8 mouse cellular contexts compared by ENCODE assay signal in the genomic region with DNA sequence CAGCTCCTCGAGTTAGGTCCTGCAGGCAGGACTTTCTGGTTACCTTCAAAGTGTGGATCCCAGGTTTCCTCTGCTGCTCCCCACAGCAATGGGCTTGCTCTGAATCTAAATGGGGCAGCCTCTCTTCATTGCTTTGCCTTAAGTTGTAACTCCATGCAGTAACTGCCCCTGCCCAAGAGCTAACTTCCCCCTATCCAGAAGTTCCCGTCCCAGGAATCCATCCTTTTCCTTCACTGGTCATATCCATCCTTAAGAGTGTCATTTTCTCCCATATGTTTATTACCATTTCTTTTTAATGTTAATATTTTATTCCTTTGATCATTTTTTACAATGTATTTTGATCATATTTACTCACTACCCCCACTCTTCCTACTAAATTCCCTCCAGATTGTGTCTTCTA. TPM values are rescaled to one million over a fixed set of nuclear protein-coding genes. Genes with fewer than 3 reads are reported as not detected.
DNase-seq lines count a peak whose midpoint lies in the region; ATAC-seq and TF ChIP-seq lines count a peak whose summit lies in the region.

TSS of gene Gda (minus strand) at position 101 of the 400 bp plus-strand sequence.

- no peaks in the 10 kb centered on the region; the same call in 1 of the 2 replicates for H3K27me3 ChIP-seq in kidney, postnatal 0 days (ENCODE audit: insufficient read depth, low read length)
- peaks cover 29% of the 10 kb centered on the region for H3K27me3 ChIP-seq in embryonic facial prominence, embryonic 14.5 days (replicated peaks; ENCODE audit: control insufficient read depth, insufficient read depth, low read length)
- peaks cover 8% of the 10 kb centered on the region for H3K27me3 ChIP-seq in hindbrain, embryonic 11.5 days (ENCODE audit: control insufficient read depth, insufficient read depth, low read length)
- H3K27me3 ChIP-seq in liver, embryonic 13.5 days: peaks cover 28% of the 10 kb centered on the region

- H3K4me1 ChIP-seq in kidney, postnatal 0 days (replicated peaks; ENCODE audit: insufficient read depth, low read length): 0 out of 2 replicates have a peak, but pooled peaks cover 4% of the 10 kb centered on the region
- peaks cover 5% of the 10 kb centered on the region; the same call in 1 of the 2 replicates for H3K4me1 ChIP-seq in embryonic facial prominence, embryonic 14.5 days (ENCODE audit: control insufficient read depth, insufficient read depth, low read length)
- H3K4me1 ChIP-seq in hindbrain, embryonic 11.5 days (replicated peaks; ENCODE audit: control insufficient read depth, insufficient read depth, low read length): no peaks in the 10 kb centered on the region
- H3K4me1 ChIP-seq in liver, embryonic 13.5 days (replicated peaks): no peaks in the 10 kb centered on the region

- no peak for ATAC-seq in kidney, postnatal 0 days (replicated peaks; ENCODE audit: low FRiP score, low read depth)
- ATAC-seq in embryonic facial prominence, embryonic 14.5 days (ENCODE audit: low read depth): no peak
- no peak for ATAC-seq in hindbrain, embryonic 11.5 days (ENCODE audit: low FRiP score)
- no peak for ATAC-seq in liver, embryonic 13.5 days (ENCODE audit: low read depth)
- ATAC-seq in megakaryocyte-erythroid progenitor cell, adult 5-6 weeks (replicated peaks; ENCODE audit: low FRiP score, low TSS enrichment, poor library complexity, severe bottlenecking): no peak

- H3K4me2 ChIP-seq in kidney, postnatal 0 days (ENCODE audit: low read length): peak within 1 kb of the TSS; percentile 87
- H3K4me2 ChIP-seq in embryonic facial prominence, embryonic 14.5 days (ENCODE audit: low read depth, low read length): peak within 1 kb of the TSS; percentile 91
- H3K4me2 ChIP-seq in hindbrain, embryonic 11.5 days (replicated peaks; ENCODE audit: low read depth, low read length): peak within 1 kb of the TSS; percentile 76
- peak within 1 kb of the TSS; percentile 56 for H3K4me2 ChIP-seq in liver, embryonic 13.5 days

- no peak for DNase-seq in kidney, postnatal 0 days (ENCODE audit: low spot score)
- DNase-seq in kidney, postnatal 10 days: no peak
- no peak for DNase-seq in embryonic facial prominence, embryonic 14.5 days (ENCODE audit: low spot score)
- no peak for DNase-seq in hindbrain, embryonic 11.5 days (ENCODE audit: low spot score)
- no peak for DNase-seq in liver, embryonic 13.5 days
- DNase-seq in right cerebral cortex, postnatal 25 days: no peak
- no peak for DNase-seq in spleen, postnatal 10 days (ENCODE audit: low spot score in 2 of 2)

- H3K9me3 ChIP-seq in kidney, postnatal 0 days (replicated peaks; ENCODE audit: low read length): no peaks in the 10 kb centered on the region
- H3K9me3 ChIP-seq in embryonic facial prominence, embryonic 14.5 days (ENCODE audit: control insufficient read depth, low read length): 0 out of 2 replicates have a peak, but pooled peaks cover 12% of the 10 kb centered on the region
- H3K9me3 ChIP-seq in hindbrain, embryonic 11.5 days (ENCODE audit: control insufficient read depth, low read length): no peaks in the 10 kb centered on the region
- H3K9me3 ChIP-seq in liver, embryonic 13.5 days (replicated peaks): no peaks in the 10 kb centered on the region

- no peak for TF ChIP-seq CTCF in kidney, postnatal 0 days (IDR thresholded peaks at IDR 0.05; ENCODE audit: low read depth)

- H3K9ac ChIP-seq in kidney, postnatal 0 days (ENCODE audit: low read depth, low read length): peak within 1 kb of the TSS; percentile 37; the same call in 1 of the 2 replicates
- peak within 1 kb of the TSS; percentile 55 for H3K9ac ChIP-seq in embryonic facial prominence, embryonic 14.5 days (ENCODE audit: low read depth, low read length)
- no peak within 1 kb of the TSS for H3K9ac ChIP-seq in hindbrain, embryonic 11.5 days (ENCODE audit: low read depth, low read length)
- no peak within 1 kb of the TSS for H3K9ac ChIP-seq in liver, embryonic 13.5 days

- 56% methylated on average over 2 of the region's 2 CpGs for WGBS in kidney, postnatal 0 days
- 60% methylated on average over 2 of the region's 2 CpGs for WGBS in embryonic facial prominence, embryonic 14.5 days
- 81% methylated on average over 2 of the region's 2 CpGs for WGBS in hindbrain, embryonic 11.5 days
- WGBS in liver, embryonic 13.5 days (ENCODE audit: insufficient replicate concordance): 33% methylated on average over 2 of the region's 2 CpGs

- no peaks in the 10 kb centered on the region for H3K36me3 ChIP-seq in kidney, postnatal 0 days (ENCODE audit: insufficient read depth, low read length)
- H3K36me3 ChIP-seq in embryonic facial prominence, embryonic 14.5 days (ENCODE audit: control insufficient read depth, insufficient read depth, low read length): no peaks in the 10 kb centered on the region
- H3K36me3 ChIP-seq in hindbrain, embryonic 11.5 days (ENCODE audit: control insufficient read depth, insufficient read depth, low read length): no peaks in the 10 kb centered on the region
- H3K36me3 ChIP-seq in liver, embryonic 13.5 days: no peaks in the 10 kb centered on the region

- H3K4me3 ChIP-seq in kidney, postnatal 0 days (replicated peaks; ENCODE audit: low read depth, low read length): peak within 1 kb of the TSS; percentile 38
- peak within 1 kb of the TSS; percentile 49 for H3K4me3 ChIP-seq in embryonic facial prominence, embryonic 14.5 days (ENCODE audit: low read depth, low read length)
- H3K4me3 ChIP-seq in hindbrain, embryonic 11.5 days (ENCODE audit: low read depth, low read length): peak within 1 kb of the TSS; percentile 38
- H3K4me3 ChIP-seq in liver, embryonic 13.5 days (replicated peaks): peak within 1 kb of the TSS; percentile 48

- H3K27ac ChIP-seq in kidney, postnatal 0 days: no peak within 1 kb of the TSS
- no peak within 1 kb of the TSS for H3K27ac ChIP-seq in embryonic facial prominence, embryonic 14.5 days (replicated peaks; ENCODE audit: low read depth, low read length)
- H3K27ac ChIP-seq in hindbrain, embryonic 11.5 days (ENCODE audit: low read depth, low read length): no peak within 1 kb of the TSS
- H3K27ac ChIP-seq in liver, embryonic 13.5 days: no peak within 1 kb of the TSS

RNA-seq across cellular contexts. Expression of gene Gda, which starts in this region (rescaled TPM):
- 0.05 and 0.15 TPM in 2 replicates for polyA plus RNA-seq in kidney, postnatal 0 days (2015; fragmentation: Nextera tagmentation; extraction: Ambion mirVana)
- polyA plus RNA-seq in embryonic facial prominence, embryonic 14.5 days (2014; fragmentation: Nextera tagmentation; extraction: Ambion mirVana): 0.51 and 0.54 TPM in 2 replicates
- 0.08 and 0.38 TPM in 2 replicates for polyA plus RNA-seq in hindbrain, embryonic 11.5 days (2014; fragmentation: Nextera tagmentation; extraction: Ambion mirVana)
- 0.50 TPM in 2 replicates for polyA plus RNA-seq in liver, embryonic 13.5 days (2015; fragmentation: Nextera tagmentation; extraction: Ambion mirVana)
- total RNA-seq in megakaryocyte-erythroid progenitor cell, adult 5-6 weeks (2014; fragmentation: Nextera tagmentation): 7.3 and 12.5 TPM in 2 replicates
- total RNA-seq in megakaryocyte-erythroid progenitor cell, adult 5-6 weeks (2017): 7.7 and 8.4 TPM in 2 replicates

Comparison
In these comparisons a context has a peak if more than half of its experiments do, and no peak if none do; other contexts are left out.
1. H3K9ac ChIP-seq: peak in kidney, postnatal 0 days (single experiment) and embryonic facial prominence, embryonic 14.5 days (single experiment); none in hindbrain, embryonic 11.5 days (single experiment) and liver, embryonic 13.5 days (single experiment).
2. Peak in every context shown above with its lines, with median percentiles within 50 percentile points of each other: H3K4me2 ChIP-seq and H3K4me3 ChIP-seq.